Mouse (Mus musculus) adrenal gland, postnatal 25 days (tissue): ENCODE results near the gene Gpr27. TPM values are rescaled to one million over a fixed set of nuclear protein-coding genes. Genes with fewer than 3 reads are reported as not detected.

Experiments
- DNase-seq: peaks from one replicate; pipeline ENCODE4 v3.0.0; 2021; ENCODE audit warnings: mixed read lengths
- long read RNA-seq: library from polyadenylated mRNA; stranded (forward); transcript quantifications from one replicate; pipeline ENCODE4 v2.0.0, GENCODE M21; 2021
- total RNA-seq: library from RNA; stranded (reverse); gene quantifications from 2 replicates; pipeline ENCODE4 v1.2.3, GENCODE M21; 2021

Gene Gpr27
- total RNA-seq = 2.0 and 2.5 TPM in 2 replicates
- long read RNA-seq, transcript Gpr27-201 (1 exons, 2,388 nt) = major isoform, 22 of 22 reads
- long read RNA-seq, partial matches to known transcripts = 0 of 22 reads
- long read RNA-seq, other reads (novel, unspliced or antisense) = 0 of 22 reads

DNA sequence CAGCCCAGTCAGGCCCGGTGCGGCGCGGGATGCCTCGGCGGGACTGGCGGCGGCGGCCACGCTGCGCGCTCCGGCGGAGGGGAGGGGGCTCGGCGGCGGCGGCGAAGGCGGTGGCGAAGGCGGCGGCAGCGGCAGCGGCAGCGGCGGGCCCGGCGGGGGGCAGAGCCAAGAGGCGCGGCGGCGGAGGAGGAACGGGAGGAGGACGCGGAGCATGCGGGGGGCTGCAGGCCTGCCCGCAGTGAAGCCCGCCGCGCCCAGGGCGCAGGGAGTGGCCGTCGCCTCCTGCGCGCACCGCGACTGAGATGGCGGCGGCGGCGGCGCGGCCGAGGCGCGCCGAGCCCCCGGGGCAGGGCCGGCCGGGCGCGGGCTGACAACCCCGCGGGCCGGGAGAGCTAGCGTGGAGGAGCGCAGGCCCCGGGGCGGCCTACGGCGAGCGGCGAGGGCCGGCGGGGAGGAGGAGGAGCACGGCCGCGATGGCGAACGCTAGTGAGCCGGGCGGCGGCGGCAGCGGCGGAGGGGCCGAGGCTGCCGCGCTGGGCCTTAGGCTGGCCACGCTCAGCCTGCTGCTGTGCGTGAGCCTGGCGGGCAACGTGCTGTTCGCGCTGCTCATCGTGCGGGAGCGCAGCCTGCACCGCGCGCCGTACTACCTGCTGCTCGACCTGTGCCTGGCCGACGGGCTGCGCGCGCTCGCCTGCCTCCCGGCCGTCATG is at the start of gene Gpr27:
Gpr27 (plus strand) TSS at position 474 of the 710 bp plus-strand sequence.
- DNase-seq = peak; percentile 31

DNA sequence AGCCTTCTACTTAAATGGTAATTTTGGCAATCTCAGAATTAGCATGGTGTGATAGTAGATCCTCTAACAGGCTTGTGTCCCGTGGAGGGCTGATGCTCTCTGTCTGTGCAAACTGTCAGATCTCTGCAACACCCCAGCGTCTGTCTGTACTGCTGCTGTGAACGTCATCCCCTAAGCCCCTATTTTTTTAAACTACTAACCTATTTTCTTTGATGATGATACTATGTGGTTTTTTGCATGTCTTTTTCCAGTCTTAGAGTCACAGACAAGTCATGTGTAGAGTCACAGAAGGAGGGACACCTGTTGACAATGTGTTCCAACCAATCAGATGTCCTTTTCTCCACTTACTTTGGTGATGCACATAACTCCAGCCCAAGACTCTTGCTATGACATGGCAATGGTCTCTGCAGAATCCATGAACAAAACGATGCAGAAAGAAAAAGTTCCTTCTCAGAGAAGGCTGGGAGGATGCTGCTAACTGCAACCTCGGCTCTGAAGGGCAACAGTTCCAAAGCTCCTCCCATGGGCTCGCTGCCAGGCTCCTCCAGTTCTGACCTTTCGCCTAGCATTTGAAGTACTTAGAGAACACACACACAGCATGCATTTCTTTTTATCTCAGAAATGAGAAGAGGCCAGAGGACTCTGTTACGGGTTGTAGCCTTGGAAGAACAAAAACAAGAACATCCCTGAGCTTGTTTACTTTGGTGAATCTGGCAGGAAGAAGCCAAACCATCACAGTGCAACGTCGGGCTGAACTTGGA is 48.9 kb upstream of the Gpr27 start:
- peak; percentile 80 for DNase-seq

GRCm38 (mm10) chr6:99644386-99644785 is 48.1 kb upstream of the Gpr27 start:
- DNase-seq = no peak

- no peak for DNase-seq
Observed at GRCm38 (mm10) chr6:99644876-99645275, 47.6 kb upstream of the Gpr27 start.

GRCm38 (mm10) chr6:99646344-99646743 is 46.1 kb upstream of the Gpr27 start:
- DNase-seq = no peak

- DNase-seq = no peak
Observed at GRCm38 (mm10) chr6:99649307-99649706, 43.2 kb upstream of the Gpr27 start.

- no peak for DNase-seq
Observed at GRCm38 (mm10) chr6:99652341-99652740, 40.1 kb upstream of the Gpr27 start.

DNA sequence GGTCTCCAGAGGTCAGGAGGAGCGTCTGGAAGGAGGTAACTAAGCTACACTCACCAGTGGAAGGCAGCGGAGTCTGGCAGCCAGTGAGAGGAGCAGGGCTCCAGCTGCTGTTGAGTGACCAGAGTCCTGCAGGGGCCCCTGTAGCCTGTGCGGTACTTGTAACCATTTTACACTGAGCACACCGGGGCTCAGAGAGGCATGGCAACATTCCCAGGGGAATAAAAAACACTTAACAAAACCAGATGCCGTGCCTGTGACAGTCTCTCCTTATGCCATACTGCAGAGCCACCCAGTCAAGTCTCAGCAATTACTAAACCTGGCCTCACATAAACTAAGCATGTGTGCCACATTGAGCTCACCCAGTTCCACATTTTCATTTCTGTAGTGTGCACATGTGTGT is 38.1 kb upstream of the Gpr27 start:
- DNase-seq = no peak

DNA sequence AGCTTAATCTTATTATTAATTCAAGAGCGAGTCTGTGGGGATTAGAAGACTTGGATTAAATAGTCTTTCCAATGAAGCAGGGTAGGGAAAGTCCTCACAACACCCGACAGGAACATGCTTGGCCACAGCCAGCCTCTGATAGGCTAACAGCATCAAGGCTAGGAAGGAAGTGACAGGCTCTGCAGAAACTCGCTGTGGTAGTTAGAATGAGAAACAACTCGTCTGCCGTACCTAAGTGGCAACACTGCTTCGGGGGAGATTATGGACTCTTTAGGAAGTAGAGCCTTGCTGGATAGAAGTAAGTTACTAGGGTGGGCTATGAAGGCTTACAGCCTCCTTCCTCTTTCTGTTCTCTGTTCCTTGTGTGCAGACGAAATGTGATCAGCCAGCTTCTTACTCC is 37.0 kb upstream of the Gpr27 start:
- no peak for DNase-seq

DNA sequence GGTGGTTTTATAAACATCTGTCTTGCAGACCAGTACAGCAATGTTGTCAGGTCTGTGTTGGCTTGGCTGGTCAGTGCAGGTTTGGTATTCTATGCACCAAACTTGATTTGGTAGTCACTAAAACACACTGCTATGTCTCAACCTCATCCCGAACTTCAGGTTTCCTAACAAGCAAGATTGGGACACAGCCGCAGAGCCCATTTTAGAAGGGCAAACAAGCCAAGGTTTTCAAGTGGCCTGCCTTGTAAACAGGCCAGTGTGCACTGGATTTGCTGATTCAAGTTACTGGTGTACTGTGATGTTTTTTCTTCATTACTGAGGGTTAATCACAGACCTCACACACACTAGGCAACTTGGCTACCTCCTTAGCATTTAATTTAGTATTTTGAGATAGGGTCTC is 36.4 kb upstream of the Gpr27 start:
- DNase-seq = no peak

DNA sequence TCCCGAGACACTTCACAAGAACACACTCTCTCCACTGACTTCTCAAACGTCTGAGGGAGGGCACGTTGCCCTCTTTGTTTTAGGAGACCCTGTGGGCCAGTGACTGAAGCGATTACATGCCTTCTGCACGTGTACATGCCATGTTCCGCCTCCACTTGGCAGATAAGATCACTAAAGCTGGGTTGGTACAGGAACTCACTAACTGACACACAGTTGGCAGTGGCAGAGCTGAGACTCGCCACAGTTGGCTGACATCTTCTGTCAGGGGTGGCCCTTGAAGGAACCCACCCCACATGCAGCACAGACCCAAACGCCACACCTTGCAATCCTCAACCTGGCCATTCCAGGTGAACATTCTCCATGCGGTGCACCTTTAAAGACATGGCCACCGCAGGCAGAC is 33.9 kb upstream of the Gpr27 start:
- no peak for DNase-seq

GRCm38 (mm10) chr6:99660443-99660842 is 32.0 kb upstream of the Gpr27 start:
- no peak for DNase-seq

DNA sequence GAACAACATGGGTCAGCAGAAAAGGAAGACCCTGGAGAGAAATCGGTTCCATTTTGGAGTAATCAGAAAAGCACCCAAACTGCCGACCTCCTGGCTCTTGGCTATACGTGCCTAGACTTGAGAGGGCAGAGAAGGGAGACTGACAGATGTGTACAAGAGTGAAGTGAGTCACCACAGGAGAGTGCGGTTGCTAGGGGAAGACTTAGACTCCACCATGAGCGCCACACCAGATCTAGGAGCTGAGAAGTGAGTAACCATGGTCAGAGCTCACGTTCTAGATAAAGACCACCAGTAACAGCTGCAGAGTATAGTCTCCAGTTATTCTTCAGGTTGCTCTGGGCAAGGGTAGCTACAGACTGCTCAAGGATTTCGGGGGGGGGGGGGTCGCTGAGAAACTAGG is 29.2 kb upstream of the Gpr27 start:
- DNase-seq = no peak

- no peak for DNase-seq
Observed at GRCm38 (mm10) chr6:99665457-99666317, 26.8 kb upstream of the Gpr27 start.

DNA sequence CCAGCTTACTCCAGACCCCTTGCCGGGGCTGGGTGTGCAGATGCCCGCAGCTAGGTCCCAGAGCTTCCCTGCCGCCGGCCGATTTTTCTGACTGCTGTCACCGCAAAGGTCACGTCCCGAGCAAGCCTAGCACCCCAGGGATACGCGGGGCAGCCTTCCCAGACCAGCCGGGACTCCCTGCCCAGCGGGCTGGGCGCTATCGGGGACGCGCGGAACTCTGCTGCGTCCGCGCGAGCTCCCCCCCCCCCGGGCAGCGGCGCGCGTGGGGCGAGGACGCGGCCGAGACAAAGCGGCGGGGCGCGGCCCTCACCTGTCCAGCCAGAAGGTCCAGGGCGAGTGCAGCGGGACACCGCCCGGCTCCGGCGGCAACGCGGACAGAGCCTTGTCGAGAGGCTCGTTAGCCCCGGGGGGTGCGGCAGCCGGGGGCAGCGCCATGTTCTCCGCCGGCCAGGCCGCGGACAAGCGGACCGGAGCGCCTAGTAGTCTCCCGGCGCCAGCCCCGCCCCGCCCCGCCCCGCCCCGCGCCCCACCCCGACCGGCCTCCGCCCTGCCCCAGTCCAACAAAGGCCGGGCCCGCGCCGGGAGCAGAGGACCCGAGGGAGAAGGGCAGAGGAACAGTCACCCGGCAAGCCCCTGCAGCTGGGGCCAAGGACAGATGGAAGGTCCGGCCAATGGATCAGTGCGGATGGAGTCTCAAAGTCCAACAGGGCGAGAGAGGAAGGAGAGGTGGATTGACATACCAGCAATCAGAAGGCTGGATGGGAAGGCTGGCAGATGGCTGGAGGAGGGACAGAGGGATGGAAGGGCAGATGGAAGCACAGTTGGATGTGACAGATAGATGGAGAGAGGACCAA is 25.9 kb upstream of the Gpr27 start, which contains the start of the genes Eif4e3 and Gm20696:
Eif4e3 (minus strand) TSS at position 454 of the 854 bp plus-strand sequence.
Gm20696 (minus strand) TSS at position 480 of the 854 bp plus-strand sequence.
- DNase-seq = peak; percentile 66

DNA sequence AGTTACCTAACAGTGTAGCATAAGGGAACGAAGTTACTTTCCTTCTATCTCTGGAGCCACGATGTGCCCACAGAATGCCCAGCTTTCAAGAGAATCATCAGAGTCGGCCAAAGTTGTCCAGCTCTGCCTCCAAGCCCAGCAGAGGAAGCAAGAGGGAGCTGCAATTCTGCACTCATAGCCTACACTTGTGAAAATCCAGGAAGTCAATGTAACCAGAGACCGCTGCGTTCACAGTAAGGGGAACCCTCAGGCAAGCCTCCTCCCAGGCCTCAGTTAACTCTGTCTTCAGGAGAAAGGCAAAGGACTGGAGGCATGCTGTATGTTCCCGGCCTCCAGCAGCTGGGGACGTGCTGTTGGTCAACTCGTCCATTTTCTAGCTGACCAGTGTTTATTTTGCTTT is 25.2 kb upstream of the Gpr27 start:
- DNase-seq = no peak

- DNase-seq = no peak
Observed at GRCm38 (mm10) chr6:99669481-99670325, 22.8 kb upstream of the Gpr27 start.

DNA sequence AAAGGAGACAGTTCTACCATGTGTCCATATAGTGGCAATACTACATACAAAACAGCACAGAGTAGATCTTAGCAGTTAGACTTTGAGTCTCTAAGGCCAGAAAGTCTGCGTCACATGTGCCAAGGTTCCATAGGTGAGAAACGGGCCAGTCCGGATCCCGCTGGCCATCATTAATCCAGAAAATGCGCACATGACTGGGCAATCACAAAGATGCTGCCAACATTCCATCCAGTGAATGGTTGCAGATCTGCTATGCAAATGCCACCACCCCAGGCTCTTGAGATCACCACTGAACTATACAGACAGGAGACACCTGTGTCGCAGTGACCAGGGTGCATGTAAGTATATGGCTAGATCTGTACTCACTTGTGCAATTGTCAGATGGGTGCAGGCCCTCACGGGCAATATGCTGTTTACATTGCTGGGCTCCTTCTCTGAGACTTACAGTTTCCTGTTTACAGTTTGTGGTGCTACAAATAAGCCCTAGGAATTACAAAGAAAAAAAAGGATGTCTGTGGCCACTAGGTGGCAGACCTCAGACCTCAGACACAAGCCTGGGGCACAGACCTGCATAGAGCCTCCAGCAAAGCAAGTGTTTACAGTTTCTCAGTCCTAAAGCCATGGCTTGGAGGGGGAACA is 21.9 kb upstream of the Gpr27 start:
- peak; percentile 33 for DNase-seq

DNA sequence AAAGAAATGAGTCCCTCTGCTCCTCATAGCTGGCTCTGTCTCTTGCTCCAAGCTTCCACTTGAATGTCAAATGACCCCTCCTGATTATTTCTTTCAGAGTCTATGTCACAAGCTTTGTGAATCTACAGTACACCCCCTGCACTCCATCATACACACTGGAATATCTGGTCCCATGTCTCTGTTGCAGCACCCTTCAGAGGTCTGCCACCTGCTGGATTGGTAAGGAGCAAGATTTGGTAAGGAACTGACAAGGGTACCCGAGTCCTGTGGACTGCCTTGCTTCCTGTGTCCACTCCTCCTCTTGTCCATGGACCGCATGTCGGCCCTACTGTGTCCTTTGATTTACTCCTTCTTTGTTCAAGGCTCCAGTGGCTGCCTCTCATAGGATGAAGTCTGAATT is 20.7 kb upstream of the Gpr27 start:
- DNase-seq = no peak

DNA sequence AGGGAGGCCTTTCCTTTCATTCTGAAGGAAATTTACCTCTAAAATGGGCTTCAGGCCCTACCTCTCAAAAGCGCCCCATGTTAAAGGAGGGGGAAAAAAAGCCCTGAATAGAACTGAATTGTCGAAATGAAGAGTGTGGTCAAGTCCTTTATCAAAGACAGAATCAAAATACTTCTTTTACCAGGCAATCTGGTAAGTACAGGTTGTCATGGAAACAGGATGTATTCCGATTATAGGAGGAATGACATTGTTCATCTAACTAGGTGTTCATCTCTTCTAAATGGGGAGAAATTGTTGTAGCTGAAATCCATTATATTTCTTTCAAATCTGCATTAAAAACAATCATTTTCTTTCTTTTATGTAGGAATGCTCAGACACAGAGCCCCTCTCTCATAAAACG is 18.0 kb upstream of the Gpr27 start:
- DNase-seq = no peak
